Mouse (Mus musculus): ENCODE results near the gene Yju2.

- TF ChIP-seq CTCF (IDR thresholded peaks at IDR 0.05; ENCODE audit: insufficient read depth, low read depth, low read length) (no peak), POLR2A (IDR thresholded peaks at IDR 0.05; ENCODE audit: insufficient read depth, low read depth, low read length) (no peak)
These were observed 10.3 kb upstream of the Yju2 start for GRCm38 (mm10) chr17:55948647-55949046.
